Mouse (Mus musculus): ENCODE data around the gene Olfr620. TPM values are rescaled to one million over a fixed set of nuclear protein-coding genes. Genes with fewer than 3 reads are reported as not detected.

Gene Olfr620
- not detected in 2 replicates for total RNA-seq (2014; rRNA removed)
- not detected in 2 replicates for polyA plus RNA-seq (2012; rRNA removed)

GRCm38 (mm10) chr7:103612434-103612833 is at the start of gene Olfr620:
Olfr620 (minus strand) TSS chr7:103612534.
- no peak within 1 kb of the TSS for H3K27ac ChIP-seq (replicated peaks; ENCODE audit: insufficient read depth, low read depth, low read length)
- H3K9ac ChIP-seq (ENCODE audit: low read depth, low read length) = no peak within 1 kb of the TSS
- no peaks in the 10 kb centered on the region for H3K4me1 ChIP-seq (ENCODE audit: control insufficient read depth, insufficient read depth, low read length)
- no peaks in the 10 kb centered on the region for H3K27me3 ChIP-seq (ENCODE audit: control insufficient read depth, insufficient read depth, low read length)
- DNase-seq (ENCODE audit: extremely low read depth, low read depth, low spot score) = no peak
- TF ChIP-seq CTCF (IDR thresholded peaks at IDR 0.05; ENCODE audit: low read depth, low read length) (no peak), POLR2A (IDR thresholded peaks at IDR 0.05; ENCODE audit: extremely low read depth, insufficient read depth, low read length) (no peak)
- H3K36me3 ChIP-seq (ENCODE audit: control insufficient read depth, insufficient read depth, low read length) = no peaks in the 10 kb centered on the region
- WGBS = 59% methylated on average over 2 of the region's 2 CpGs
- no peaks in the 10 kb centered on the region for H3K79me2 ChIP-seq (ENCODE audit: control insufficient read depth, insufficient read depth, low read length)
- no peak within 1 kb of the TSS for H3K4me3 ChIP-seq (ENCODE audit: insufficient read depth, low read depth, low read length)

- WGBS = 72% methylated on average over 4 of the region's 4 CpGs
- TF ChIP-seq POLR2A (IDR thresholded peaks at IDR 0.05; ENCODE audit: extremely low read depth, insufficient read depth, low read length) = no peak
- no peak for TF ChIP-seq CTCF (IDR thresholded peaks at IDR 0.05; ENCODE audit: low read depth, low read length)
- DNase-seq (ENCODE audit: extremely low read depth, low read depth, low spot score) = no peak
- Histone ChIP-seq H3K9ac (ENCODE audit: low read depth, low read length) (no peak overlapping the region), H3K4me3 (ENCODE audit: insufficient read depth, low read depth, low read length) (no peak overlapping the region), H3K36me3 (ENCODE audit: control insufficient read depth, insufficient read depth, low read length) (no peaks in the 10 kb centered on the region), H3K79me2 (ENCODE audit: control insufficient read depth, insufficient read depth, low read length) (no peaks in the 10 kb centered on the region), H3K4me1 (ENCODE audit: control insufficient read depth, insufficient read depth, low read length) (no peaks in the 10 kb centered on the region), H3K27ac (replicated peaks; ENCODE audit: insufficient read depth, low read depth, low read length) (no peak overlapping the region), H3K27me3 (ENCODE audit: control insufficient read depth, insufficient read depth, low read length) (no peaks in the 10 kb centered on the region)
These were observed 31.7 kb upstream of the Olfr620 start for GRCm38 (mm10) chr7:103644070-103644469.

GRCm38 (mm10) chr7:103642602-103643001 is 30.3 kb upstream of the Olfr620 start, which contains the start of gene Olfr622:
Olfr622 (minus strand) TSS chr7:103642702.
- Histone ChIP-seq H3K27ac (replicated peaks; ENCODE audit: insufficient read depth, low read depth, low read length) (no peak within 1 kb of the TSS), H3K36me3 (ENCODE audit: control insufficient read depth, insufficient read depth, low read length) (no peaks in the 10 kb centered on the region), H3K4me1 (ENCODE audit: control insufficient read depth, insufficient read depth, low read length) (no peaks in the 10 kb centered on the region), H3K27me3 (ENCODE audit: control insufficient read depth, insufficient read depth, low read length) (no peaks in the 10 kb centered on the region), H3K9ac (ENCODE audit: low read depth, low read length) (no peak within 1 kb of the TSS), H3K4me3 (ENCODE audit: insufficient read depth, low read depth, low read length) (no peak within 1 kb of the TSS), H3K79me2 (ENCODE audit: control insufficient read depth, insufficient read depth, low read length) (no peaks in the 10 kb centered on the region)
- 68% methylated on average over 1 of the region's 1 CpGs for WGBS
- TF ChIP-seq CTCF (IDR thresholded peaks at IDR 0.05; ENCODE audit: low read depth, low read length) = no peak
- no peak for DNase-seq (ENCODE audit: extremely low read depth, low read depth, low spot score)

- DNase-seq (ENCODE audit: extremely low read depth, low read depth, low spot score) = peak; percentile 41
- Histone ChIP-seq H3K9ac (ENCODE audit: low read depth, low read length) (no peak overlapping the region), H3K79me2 (ENCODE audit: control insufficient read depth, insufficient read depth, low read length) (no peaks in the 10 kb centered on the region), H3K27me3 (ENCODE audit: control insufficient read depth, insufficient read depth, low read length) (no peaks in the 10 kb centered on the region), H3K4me1 (ENCODE audit: control insufficient read depth, insufficient read depth, low read length) (no peaks in the 10 kb centered on the region), H3K36me3 (ENCODE audit: control insufficient read depth, insufficient read depth, low read length) (no peaks in the 10 kb centered on the region), H3K4me3 (ENCODE audit: insufficient read depth, low read depth, low read length) (no peak overlapping the region), H3K27ac (replicated peaks; ENCODE audit: insufficient read depth, low read depth, low read length) (no peak overlapping the region)
- TF ChIP-seq CTCF (IDR thresholded peaks at IDR 0.05; ENCODE audit: low read depth, low read length) = no peak
- no peak for TF ChIP-seq POLR2A (IDR thresholded peaks at IDR 0.05; ENCODE audit: extremely low read depth, insufficient read depth, low read length)
These were observed 24.5 kb upstream of the Olfr620 start for GRCm38 (mm10) chr7:103636795-103637194.

GRCm38 (mm10) chr7:103607425-103607824 is 4.9 kb downstream of the Olfr620 start:
- TF ChIP-seq CTCF (IDR thresholded peaks at IDR 0.05; ENCODE audit: low read depth, low read length) (no peak), POLR2A (IDR thresholded peaks at IDR 0.05; ENCODE audit: extremely low read depth, insufficient read depth, low read length) (no peak)
- no peak for DNase-seq (ENCODE audit: extremely low read depth, low read depth, low spot score)
- H3K27ac ChIP-seq (replicated peaks; ENCODE audit: insufficient read depth, low read depth, low read length) = no peak overlapping the region
- no peak overlapping the region for H3K9ac ChIP-seq (ENCODE audit: low read depth, low read length)
- no peaks in the 10 kb centered on the region for H3K4me1 ChIP-seq (ENCODE audit: control insufficient read depth, insufficient read depth, low read length)
- H3K36me3 ChIP-seq (ENCODE audit: control insufficient read depth, insufficient read depth, low read length) = no peaks in the 10 kb centered on the region
- H3K79me2 ChIP-seq (ENCODE audit: control insufficient read depth, insufficient read depth, low read length) = no peaks in the 10 kb centered on the region
- no peak overlapping the region for H3K4me3 ChIP-seq (ENCODE audit: insufficient read depth, low read depth, low read length)
- WGBS = 79% methylated on average over 2 of the region's 2 CpGs
- no peaks in the 10 kb centered on the region for H3K27me3 ChIP-seq (ENCODE audit: control insufficient read depth, insufficient read depth, low read length)

- DNase-seq (ENCODE audit: extremely low read depth, low read depth, low spot score) = no peak
These were observed 12.1 kb downstream of the Olfr620 start, which contains the start of gene Olfr619 for GRCm38 (mm10) chr7:103600275-103600674. Olfr619 (plus strand) TSS chr7:103600575.

More at GRCm38 (mm10) chr7:103600275-103600674, 12.1 kb downstream of the Olfr620 start, which contains the start of gene Olfr619:
- TF ChIP-seq POLR2A (IDR thresholded peaks at IDR 0.05; ENCODE audit: extremely low read depth, insufficient read depth, low read length) (no peak), CTCF (IDR thresholded peaks at IDR 0.05; ENCODE audit: low read depth, low read length) (no peak)
- Histone ChIP-seq H3K27me3 (ENCODE audit: control insufficient read depth, insufficient read depth, low read length) (no peaks in the 10 kb centered on the region), H3K79me2 (ENCODE audit: control insufficient read depth, insufficient read depth, low read length) (no peaks in the 10 kb centered on the region), H3K4me3 (ENCODE audit: insufficient read depth, low read depth, low read length) (no peak within 1 kb of the TSS), H3K4me1 (ENCODE audit: control insufficient read depth, insufficient read depth, low read length) (no peaks in the 10 kb centered on the region), H3K36me3 (ENCODE audit: control insufficient read depth, insufficient read depth, low read length) (no peaks in the 10 kb centered on the region), H3K9ac (ENCODE audit: low read depth, low read length) (no peak within 1 kb of the TSS), H3K27ac (replicated peaks; ENCODE audit: insufficient read depth, low read depth, low read length) (no peak within 1 kb of the TSS)
